Mouse (Mus musculus) G1E (cell line): Measurements from ENCODE around the gene Maob.

ENCODE experiments used
- CTCF ChIP-seq: IDR thresholded peaks from 2 replicates; pipeline ENCODE4 v1.5.1; 2012; ENCODE audit warnings: low read depth, low read length, inconsistent platforms, mixed read lengths
- GATA1 ChIP-seq: IDR thresholded peaks from 2 replicates; pipeline ENCODE4 v1.6.1; 2012; ENCODE audit warnings: borderline replicate concordance, low read length, inconsistent platforms, mixed read lengths
- GATA2 ChIP-seq: IDR thresholded peaks from 2 replicates; pipeline ENCODE4 v1.6.1; 2012; ENCODE audit warnings: low read depth, low read length, inconsistent platforms, borderline replicate concordance
- POLR2AphosphoS5 ChIP-seq: IDR thresholded peaks from 2 replicates; pipeline ENCODE4 v1.6.1; 2012; ENCODE audit warnings: low read depth, low read length, inconsistent platforms; ENCODE audit not compliant: insufficient replicate concordance
- TAL1 ChIP-seq: conservative IDR thresholded peaks from 2 replicates; pipeline ENCODE4 v1.6.1; 2012; ENCODE audit warnings: low read depth, low read length, inconsistent platforms, mixed read lengths

DNA sequence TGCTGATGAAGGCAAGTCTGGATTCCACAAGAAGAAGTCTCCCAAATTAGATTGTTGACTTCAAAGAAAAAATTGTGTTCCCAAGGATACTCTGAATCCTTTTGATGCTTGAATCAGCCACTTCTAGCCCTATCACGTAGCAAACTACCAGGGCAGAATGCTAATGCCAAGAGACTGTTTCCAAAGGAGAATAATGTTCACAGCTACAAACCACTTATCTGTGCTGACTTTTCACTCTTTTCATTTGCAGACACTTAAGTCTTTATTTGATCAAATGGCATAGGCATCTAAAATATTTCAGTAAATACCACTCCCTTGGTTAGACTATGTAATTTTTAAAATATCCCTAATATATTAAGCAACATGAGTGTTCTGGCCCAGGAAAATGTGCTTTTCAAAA lies 68.2 kb downstream of the Maob start:
- TF ChIP-seq CTCF (no peak), GATA2 (no peak), GATA1 (no peak), TAL1 (no peak), POLR2AphosphoS5 (no peak)
